Mouse (Mus musculus): ENCODE measurements around the gene Kcnh2.
A peak's percentile ranks its signal among the peaks of the same experiment; 100 is the strongest.

Gene Kcnh2

GRCm38 (mm10) chr5:24346313-24346712 is 5.1 kb downstream of the Kcnh2 start:
- no peak for DNase-seq (ENCODE audit: low spot score)

GRCm38 (mm10) chr5:24344477-24345051 is 6.8 kb downstream of the Kcnh2 start:
- DNase-seq (ENCODE audit: low spot score) = no peak

- no peak for DNase-seq (ENCODE audit: low spot score)
Observed at GRCm38 (mm10) chr5:24343977-24344436, 7.4 kb downstream of the Kcnh2 start.

- DNase-seq (ENCODE audit: low spot score) = no peak
Observed at GRCm38 (mm10) chr5:24343379-24343778, 8.0 kb downstream of the Kcnh2 start.

- no peak for DNase-seq (ENCODE audit: low spot score)
Observed at GRCm38 (mm10) chr5:24342966-24343365, 8.4 kb downstream of the Kcnh2 start.

GRCm38 (mm10) chr5:24342205-24342963 is 9.0 kb downstream of the Kcnh2 start:
- DNase-seq (ENCODE audit: low spot score) = no peak

- DNase-seq (ENCODE audit: low spot score) = no peak
Observed at GRCm38 (mm10) chr5:24337821-24338220, 13.6 kb downstream of the Kcnh2 start.

GRCm38 (mm10) chr5:24337366-24337765 is 14.0 kb downstream of the Kcnh2 start:
- no peak for DNase-seq (ENCODE audit: low spot score)

- DNase-seq (ENCODE audit: low spot score) = peak; percentile 41
Observed at GRCm38 (mm10) chr5:24335888-24336511, 15.4 kb downstream of the Kcnh2 start.

- no peak for DNase-seq (ENCODE audit: low spot score)
Observed at GRCm38 (mm10) chr5:24334749-24335148, 16.7 kb downstream of the Kcnh2 start.

GRCm38 (mm10) chr5:24332401-24332800 is 19.0 kb downstream of the Kcnh2 start:
- no peak for DNase-seq (ENCODE audit: low spot score)

- DNase-seq (ENCODE audit: low spot score) = no peak
Observed at GRCm38 (mm10) chr5:24329965-24330298, 21.5 kb downstream of the Kcnh2 start.

- peak; percentile 31 for DNase-seq (ENCODE audit: low spot score)
Observed at GRCm38 (mm10) chr5:24329212-24329964, 22.0 kb downstream of the Kcnh2 start.

GRCm38 (mm10) chr5:24328813-24329211 is 22.6 kb downstream of the Kcnh2 start:
- DNase-seq (ENCODE audit: low spot score) = no peak

- no peak for DNase-seq (ENCODE audit: low spot score)
Observed at GRCm38 (mm10) chr5:24326842-24327417, 24.5 kb downstream of the Kcnh2 start.

- no peak for DNase-seq (ENCODE audit: low spot score)
Observed at GRCm38 (mm10) chr5:24326166-24326841, 25.1 kb downstream of the Kcnh2 start.

GRCm38 (mm10) chr5:24325251-24325650 is 26.2 kb downstream of the Kcnh2 start:
- no peak for DNase-seq (ENCODE audit: low spot score)

- no peak for DNase-seq (ENCODE audit: low spot score)
Observed at GRCm38 (mm10) chr5:24321711-24322682, 29.4 kb downstream of the Kcnh2 start.

- no peak for DNase-seq (ENCODE audit: low spot score)
Observed at GRCm38 (mm10) chr5:24320894-24321293, 30.5 kb downstream of the Kcnh2 start.

- DNase-seq (ENCODE audit: low spot score) = no peak
Observed at GRCm38 (mm10) chr5:24320467-24320813, 31.0 kb downstream of the Kcnh2 start.
